Mouse (Mus musculus) liver, postnatal 0 days (tissue): Measurements from ENCODE around the gene H2-Eb1. TPM values are rescaled to one million over a fixed set of nuclear protein-coding genes. Genes with fewer than 3 reads are reported as not detected.

Experiments used
- ATAC-seq: fragments of 200-750 bp; cut with Nextera tagmentation; 2 replicates; pipeline ENCODE4 v1.8.0; 2017; ENCODE audit warnings: mild to moderate bottlenecking, moderate library complexity
- DNase-seq: peaks from one replicate; pipeline ENCODE4 v3.0.0-alpha.2; 2016
- H3K27ac ChIP-seq: fragments of 300-500 bp; sonication (generic); 2 replicates; pipeline ENCODE4 v1.5.1; 2014; ENCODE audit warnings: antibody characterized with exemption, moderate library complexity, mild to moderate bottlenecking, low read depth
- H3K27me3 ChIP-seq: fragments of 300-500 bp; sonication (generic); 2 replicates; pipeline ENCODE4 v1.6.1; 2014; ENCODE audit warnings: low read length, control low read depth, mixed read lengths; ENCODE audit not compliant: insufficient read depth
- H3K36me3 ChIP-seq: fragments of 300-500 bp; sonication (generic); replicated peaks from 2 replicates; pipeline ENCODE4 v1.6.1; 2014; ENCODE audit warnings: mild to moderate bottlenecking, control low read depth, low read length, moderate library complexity, mixed read lengths; ENCODE audit not compliant: insufficient read depth
- H3K4me1 ChIP-seq: fragments of 300-500 bp; sonication (generic); 2 replicates; pipeline ENCODE4 v1.6.1; 2014; ENCODE audit warnings: antibody characterized with exemption, mild to moderate bottlenecking, control low read depth; ENCODE audit not compliant: insufficient read depth
- H3K4me2 ChIP-seq: fragments of 300-500 bp; sonication (generic); 2 replicates; pipeline ENCODE4 v1.6.1; 2014; ENCODE audit warnings: low read depth, mild to moderate bottlenecking, low read length, moderate library complexity, mixed read lengths
- H3K4me3 ChIP-seq: fragments of 300-500 bp; sonication (generic); 2 replicates; pipeline ENCODE4 v1.5.1; 2014; ENCODE audit warnings: low read depth, low read length
- H3K9ac ChIP-seq: fragments of 300-500 bp; sonication (generic); replicated peaks from 2 replicates; pipeline ENCODE4 v1.6.1; 2014; ENCODE audit warnings: mild to moderate bottlenecking, moderate library complexity
- H3K9me3 ChIP-seq: fragments of 300-500 bp; sonication (generic); 2 replicates; pipeline ENCODE4 v1.6.1; 2016; ENCODE audit warnings: mild to moderate bottlenecking, control low read depth, low read length, mixed read lengths
- CTCF ChIP-seq: sonication (generic); IDR thresholded peaks from 2 replicates; pipeline ENCODE4 v1.5.1; 2016; ENCODE audit warnings: antibody characterized with exemption, low read depth
- EP300 ChIP-seq: IDR thresholded peaks from 2 replicates; pipeline ENCODE4 v1.6.1; 2016; ENCODE audit warnings: antibody characterized with exemption, low read depth, mild to moderate bottlenecking
- WGBS: fragments of 180-500 bp; shearing (Covaris S2); extraction: QIAGEN DNeasy Blood & Tissue Kit; methylation state at CpG from one replicate; pipeline ENCODE4 v1.1.7; 2014; ENCODE audit not compliant: insufficient replicate concordance; 5-methylcytosine and 5-hydroxymethylcytosine counted together
- polyA plus RNA-seq: library from polyadenylated mRNA; unstranded; fragments of >200 nt; fragmentation: Nextera tagmentation; extraction: Ambion mirVana; gene quantifications from 2 replicates; pipeline ENCODE4 v1.2.1, GENCODE M21; 2015

The H2-Eb1 gene
- polyA plus RNA-seq, 1 experiment from 2014 or later, result 9.3 TPM

GRCm38 (mm10) chr17:34354940-34355339 is 49.3 kb downstream of the H2-Eb1 start:
- H3K27me3 ChIP-seq, result peaks cover under 1% of the 10 kb centered on the region; the same call in 1 of the 2 replicates
- H3K36me3 ChIP-seq, result no peaks in the 10 kb centered on the region
- no peaks in the 10 kb centered on the region for H3K9me3 ChIP-seq
- 21% methylated on average over 1 of the region's 1 CpGs for WGBS
- H3K27ac ChIP-seq, result peak overlapping the region; percentile 70
- H3K4me3 ChIP-seq, result no peak overlapping the region
- DNase-seq (peak; percentile 40), ATAC-seq (0 out of 2 replicates have a peak, but pooled peaks have one; percentile 25)
- H3K9ac ChIP-seq, result no peak overlapping the region
- TF ChIP-seq EP300 (no peak), CTCF (no peak)
- H3K4me1 ChIP-seq, result peaks cover 11% of the 10 kb centered on the region
- H3K4me2 ChIP-seq, result peak overlapping the region; percentile 11; the same call in 1 of the 2 replicates

GRCm38 (mm10) chr17:34362954-34363546 is 57.4 kb downstream of the H2-Eb1 start:
- Histone ChIP-seq H3K27ac (no peak overlapping the region), H3K9ac (no peak overlapping the region), H3K9me3 (no peaks in the 10 kb centered on the region), H3K36me3 (no peaks in the 10 kb centered on the region), H3K4me2 (no peak overlapping the region), H3K4me1 (no peaks in the 10 kb centered on the region), H3K4me3 (no peak overlapping the region), H3K27me3 (no peaks in the 10 kb centered on the region)
- TF ChIP-seq EP300, result no peak
- no peak for TF ChIP-seq CTCF
- DNase-seq (no peak), ATAC-seq (no peak)
- WGBS, result 78% methylated on average over 15 of the region's 15 CpGs

GRCm38 (mm10) chr17:34363676-34364310 is 58.1 kb downstream of the H2-Eb1 start:
- H3K4me1 ChIP-seq, result 0 out of 2 replicates have a peak, but pooled peaks cover 2% of the 10 kb centered on the region
- H3K27me3 ChIP-seq, result no peaks in the 10 kb centered on the region
- no peaks in the 10 kb centered on the region for H3K36me3 ChIP-seq
- no peak overlapping the region for H3K4me2 ChIP-seq
- 63% methylated on average over 3 of the region's 3 CpGs for WGBS
- H3K27ac ChIP-seq, result no peak overlapping the region
- H3K9ac ChIP-seq, result no peak overlapping the region
- DNase-seq (no peak), ATAC-seq (no peak)
- H3K4me3 ChIP-seq, result no peak overlapping the region
- TF ChIP-seq CTCF (0 out of 2 replicates have a peak, but pooled peaks have one; percentile 27), EP300 (no peak)
- H3K9me3 ChIP-seq, result no peaks in the 10 kb centered on the region

- no peak overlapping the region for H3K4me2 ChIP-seq
- no peak overlapping the region for H3K27ac ChIP-seq
- H3K36me3 ChIP-seq, result no peaks in the 10 kb centered on the region
- ATAC-seq (no peak), DNase-seq (no peak)
- 60% methylated on average over 10 of the region's 10 CpGs for WGBS
- H3K4me3 ChIP-seq, result no peak overlapping the region
- no peaks in the 10 kb centered on the region for H3K9me3 ChIP-seq
- TF ChIP-seq EP300, result no peak
- no peak for TF ChIP-seq CTCF
- no peaks in the 10 kb centered on the region for H3K27me3 ChIP-seq
- 0 out of 2 replicates have a peak, but pooled peaks cover 2% of the 10 kb centered on the region for H3K4me1 ChIP-seq
- no peak overlapping the region for H3K9ac ChIP-seq
These were observed 59.4 kb downstream of the H2-Eb1 start for GRCm38 (mm10) chr17:34365031-34365430.

Other genes starting within 250 kb of the H2-Eb1 start
- 0.72 and 0.85 TPM in 2 replicates for gene H2-Oa, start 213.5 kb upstream of the H2-Eb1 start, polyA plus RNA-seq
- gene H2-DMa, start 186.3 kb upstream of the H2-Eb1 start, polyA plus RNA-seq, result 9.7 and 11.9 TPM in 2 replicates
- 29.2 and 32.5 TPM in 2 replicates for gene Brd2, start 183.2 kb upstream of the H2-Eb1 start, polyA plus RNA-seq
- gene H2-DMb2, start 162.6 kb upstream of the H2-Eb1 start, polyA plus RNA-seq, result 1.9 and 2.1 TPM in 2 replicates
- gene H2-DMb1, start 152.8 kb upstream of the H2-Eb1 start, polyA plus RNA-seq, result 3.9 and 4.0 TPM in 2 replicates
- 8.8 and 9.3 TPM in 2 replicates for gene Tap1, start 118.3 kb upstream of the H2-Eb1 start, polyA plus RNA-seq
- gene Psmb9, start 118.1 kb upstream of the H2-Eb1 start, polyA plus RNA-seq, result 20.4 and 22.9 TPM in 2 replicates
- gene Psmb8, start 108.1 kb upstream of the H2-Eb1 start, polyA plus RNA-seq, result 49.7 and 51.6 TPM in 2 replicates
- 9.8 and 10.5 TPM in 2 replicates for gene Tap2, start 102.3 kb upstream of the H2-Eb1 start, polyA plus RNA-seq
- 1.1 and 1.2 TPM in 2 replicates for gene H2-Ob, start 67.0 kb upstream of the H2-Eb1 start, polyA plus RNA-seq
- gene H2-Ab1, start 48.2 kb upstream of the H2-Eb1 start, polyA plus RNA-seq, result 22.7 and 24.9 TPM in 2 replicates
- 12.0 and 15.3 TPM in 2 replicates for gene H2-Aa, start 18.0 kb upstream of the H2-Eb1 start, polyA plus RNA-seq
- not detected in 2 replicates for gene H2-Eb2, start 19.8 kb downstream of the H2-Eb1 start, polyA plus RNA-seq
- gene Btnl2, start 49.0 kb downstream of the H2-Eb1 start, polyA plus RNA-seq, result not detected in 2 replicates
- gene Btnl1, start 71.3 kb downstream of the H2-Eb1 start, polyA plus RNA-seq, result not detected in 2 replicates
- 0.08 TPM in 1 of 2 replicates, not detected in the other for gene BC051142, start 93.0 kb downstream of the H2-Eb1 start, polyA plus RNA-seq
- not detected in 2 replicates for gene Btnl4, start 171.5 kb downstream of the H2-Eb1 start, polyA plus RNA-seq
- not detected in 2 replicates for gene Btnl6, start 211.5 kb downstream of the H2-Eb1 start, polyA plus RNA-seq